Mouse (Mus musculus): ENCODE data around the gene Gm572.

DNA sequence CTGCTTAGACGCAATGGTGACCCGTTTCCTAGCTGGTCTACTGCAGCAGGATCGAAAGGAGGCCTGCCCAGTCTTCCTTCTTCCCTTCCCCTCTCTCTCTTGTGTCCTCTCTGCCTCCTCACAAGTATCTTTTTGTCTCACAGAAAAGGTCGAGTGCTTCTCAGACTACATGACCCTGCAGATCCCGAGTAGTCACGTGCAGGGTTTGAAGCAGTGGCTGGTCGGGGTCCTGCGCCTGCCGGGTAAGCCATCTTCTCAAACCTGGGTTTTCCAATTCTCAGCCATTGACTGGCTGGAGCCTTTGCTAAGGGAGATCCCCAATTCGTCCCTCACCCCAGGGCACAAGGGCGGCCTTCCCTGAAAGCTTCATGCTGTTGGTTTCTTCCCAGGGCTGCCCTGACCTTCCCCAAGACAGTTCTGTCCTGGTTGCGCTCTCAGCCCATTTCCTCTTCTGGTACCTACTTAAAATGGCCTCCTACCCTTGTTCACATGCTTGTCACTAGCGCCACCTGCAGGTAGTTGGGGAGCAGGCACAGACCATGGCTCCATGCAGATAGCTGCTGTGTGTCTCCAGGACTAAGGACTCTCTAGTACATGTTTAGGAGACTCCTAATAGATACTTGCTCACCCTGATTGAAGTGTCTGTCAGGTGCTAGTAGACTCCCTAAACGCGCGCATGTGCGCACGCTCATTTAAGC lies 11.7 kb downstream of the Gm572 start:
- TF ChIP-seq CTCF (conservative IDR thresholded peaks at IDR 0.05; ENCODE audit: insufficient read depth, insufficient read length, low read depth, low read length), result peak; percentile 82
- TF ChIP-seq POLR2A (IDR thresholded peaks at IDR 0.05; ENCODE audit: low read depth, low read length), result no peak
